Mouse (Mus musculus): ENCODE data around the gene Ezr. TPM values are rescaled to one million over a fixed set of nuclear protein-coding genes. Genes with fewer than 3 reads are reported as not detected.
"Not testable (repeated sequence)": the region's sequence is repeated elsewhere in the genome, so short reads cannot be mapped to it uniquely, and the experiment has no call there.

The Ezr gene
- total RNA-seq, 2 experiments from 2014 or later, result 21.9 to 27.4 TPM

DNA sequence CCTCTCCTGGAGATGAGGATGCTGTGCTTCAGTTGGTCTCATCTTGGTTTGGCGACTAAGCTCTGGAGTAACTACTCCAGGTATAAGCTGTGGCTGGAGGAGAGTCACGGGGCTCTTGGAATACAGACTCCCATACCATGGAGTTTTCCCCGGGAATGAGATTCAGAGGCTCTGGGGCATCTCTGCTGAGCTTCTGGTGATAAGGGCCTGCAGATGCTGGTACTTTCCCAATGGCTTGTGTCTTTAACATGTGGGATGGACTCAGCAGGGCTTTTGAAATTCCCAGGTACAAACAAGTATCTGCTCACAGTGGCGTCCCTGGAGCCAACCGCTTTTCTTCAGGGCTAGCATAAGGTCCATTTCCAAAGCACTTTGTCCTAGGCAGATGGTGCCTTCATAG is 75.2 kb downstream of the Ezr start:
- not testable (repeated sequence) for DNase-seq

DNA sequence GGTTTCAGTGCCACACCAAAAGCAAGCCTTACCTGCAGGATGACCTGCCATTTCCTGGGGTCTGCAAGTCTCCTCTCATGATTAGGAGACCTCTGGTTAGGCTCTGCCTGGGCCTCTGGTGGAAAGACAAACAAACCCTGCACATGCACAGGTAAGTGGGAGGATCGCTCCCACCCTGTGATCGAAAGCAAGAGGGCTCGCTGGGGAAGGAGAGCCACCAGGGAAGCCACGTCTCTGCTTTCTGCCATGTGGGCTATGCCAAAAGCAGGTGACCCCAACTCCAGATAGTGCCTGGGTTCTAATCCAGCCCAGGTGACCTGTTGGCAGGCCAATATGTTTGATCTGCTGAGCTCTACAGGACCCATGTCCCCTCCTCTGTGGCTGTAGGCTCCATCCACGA is 76.1 kb downstream of the Ezr start:
- DNase-seq, result not testable (repeated sequence)

DNA sequence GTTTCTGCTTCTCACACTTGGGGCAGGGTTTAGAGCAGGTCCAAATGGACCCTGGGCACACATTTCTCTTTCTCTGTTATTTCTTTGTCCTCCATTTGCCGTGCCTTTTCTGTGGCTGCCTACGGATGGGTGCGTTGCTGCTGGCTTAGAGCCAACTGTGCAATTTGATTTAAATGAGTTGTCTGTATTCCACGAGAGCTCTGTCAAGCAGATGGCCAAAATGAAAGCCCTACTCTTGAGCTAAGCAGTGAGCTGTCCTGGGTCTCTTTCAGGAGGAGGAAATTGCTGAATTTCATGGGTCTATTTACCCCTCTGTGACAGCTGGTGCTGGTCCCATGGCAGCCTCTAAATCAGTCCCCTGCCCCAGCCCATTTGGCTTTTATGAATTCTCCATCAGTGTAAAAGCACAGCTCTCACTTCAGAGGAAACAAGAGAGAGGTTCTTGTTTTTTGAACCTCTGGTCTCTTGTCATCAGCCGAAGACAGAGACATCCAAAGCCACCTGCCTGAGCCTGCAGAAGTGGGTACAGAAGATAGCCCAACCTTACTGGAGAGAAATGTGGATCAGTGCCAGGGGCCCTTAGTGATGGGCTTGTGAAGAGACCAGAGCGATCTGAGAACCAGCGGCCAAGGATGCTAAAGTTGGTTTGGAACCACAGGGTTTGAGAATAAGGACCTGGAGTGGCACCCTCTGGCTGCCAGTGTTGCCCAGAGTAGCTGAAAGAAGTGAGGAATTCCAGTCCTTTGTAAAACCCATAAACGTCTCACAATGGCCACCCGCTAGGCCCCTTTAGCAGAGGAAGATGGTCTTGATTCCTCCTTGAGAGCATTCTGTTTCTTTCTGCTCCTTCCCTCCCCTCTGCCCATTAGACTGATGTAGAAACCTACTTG is 79.0 kb downstream of the Ezr start:
- not testable (repeated sequence) for DNase-seq

DNA sequence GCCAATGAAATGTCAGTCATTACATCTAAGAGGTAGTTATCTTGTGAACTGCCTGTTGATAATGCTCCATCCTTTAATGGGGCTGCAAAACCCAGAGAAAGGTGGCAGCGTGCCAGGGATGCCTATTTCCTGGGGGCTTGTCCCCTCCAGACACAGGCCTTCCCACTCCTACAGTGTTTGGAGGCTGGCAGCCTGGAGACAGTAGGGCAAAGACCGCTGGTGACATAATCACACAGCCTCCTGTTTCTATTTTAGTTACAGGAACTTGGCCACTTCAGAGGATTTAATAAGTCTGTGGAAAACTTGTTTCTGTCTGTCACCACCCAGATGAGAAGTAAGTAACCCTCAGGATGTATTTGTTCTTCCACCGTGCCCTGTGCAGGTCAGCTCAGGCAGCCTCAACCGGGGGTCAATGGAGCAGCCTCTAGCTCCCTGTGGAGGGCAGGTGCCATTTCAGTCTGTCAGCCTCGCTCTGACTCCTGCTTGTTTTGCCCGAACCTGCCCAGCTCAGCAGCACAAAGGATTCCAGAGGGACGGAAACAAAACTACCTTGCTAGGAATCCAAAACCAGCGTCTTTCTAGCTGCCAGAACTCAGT is 79.9 kb downstream of the Ezr start:
- not testable (repeated sequence) for DNase-seq

DNA sequence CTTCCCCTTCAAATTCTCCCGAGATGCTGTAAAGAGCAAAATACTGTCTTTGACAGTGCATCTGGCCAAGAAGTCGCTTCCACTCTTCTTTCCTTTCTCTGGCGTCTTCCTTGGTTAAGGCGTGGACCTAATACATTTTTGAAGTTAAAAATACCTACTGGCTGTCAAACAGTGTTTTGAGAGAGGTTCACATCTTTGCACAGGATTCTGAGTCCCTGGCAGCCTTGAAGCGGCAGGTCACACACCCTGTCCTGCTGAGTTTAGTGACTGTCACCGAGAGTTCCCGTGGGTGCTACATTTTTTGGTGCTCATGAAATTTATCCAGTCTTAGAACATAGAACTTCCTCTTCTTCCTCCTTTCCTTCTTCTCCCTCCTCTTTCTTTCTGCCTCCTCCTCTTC is 82.5 kb downstream of the Ezr start:
- not testable (repeated sequence) for DNase-seq

DNA sequence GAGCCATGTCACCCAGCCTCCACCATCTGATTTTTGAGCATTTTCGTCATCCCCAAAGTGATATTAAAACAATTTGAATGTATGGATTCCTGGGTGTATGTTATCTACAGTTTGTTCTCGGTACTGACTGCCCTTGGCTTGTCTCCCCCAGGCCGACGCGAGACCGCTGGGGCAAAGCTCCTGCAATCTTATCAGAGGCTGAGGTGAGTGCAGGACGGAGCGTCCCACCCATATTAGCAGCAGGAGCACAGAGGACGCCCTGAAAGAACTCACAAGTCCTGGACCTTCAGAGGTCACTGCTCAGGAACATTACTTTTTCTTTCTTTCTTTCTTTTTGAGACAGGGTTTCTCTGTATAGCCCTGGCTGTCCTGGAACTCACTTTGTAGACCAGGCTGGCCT is 83.1 kb downstream of the Ezr start:
- not testable (repeated sequence) for DNase-seq

DNA sequence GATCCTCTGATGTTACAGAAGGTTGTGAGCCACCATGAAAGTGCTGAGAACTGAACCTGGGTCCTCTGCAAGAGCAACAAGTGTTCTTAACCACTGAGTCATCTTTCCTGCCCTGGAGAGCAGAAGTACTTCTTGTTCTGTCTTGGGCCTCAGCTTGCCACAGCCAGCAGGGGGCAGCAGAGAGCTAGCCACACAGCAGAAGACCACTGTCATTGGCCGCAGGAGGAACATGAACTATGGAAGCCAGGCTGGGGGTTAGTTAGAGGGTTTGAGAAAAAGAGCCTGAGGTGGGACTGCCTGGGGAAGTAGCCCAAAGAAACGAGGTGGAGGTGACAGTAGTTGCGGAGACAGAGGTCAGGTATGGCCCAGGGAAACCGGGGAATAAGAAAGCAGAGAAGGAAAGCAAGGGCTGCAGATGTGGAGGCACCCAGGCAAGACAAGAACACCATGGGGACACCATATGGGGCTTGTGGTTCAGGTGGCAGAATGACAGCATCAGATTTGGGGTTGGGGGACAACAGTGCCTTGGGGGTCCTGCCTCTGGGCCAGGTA is 85.3 kb downstream of the Ezr start:
- DNase-seq, result peak; percentile 57 to 59

DNA sequence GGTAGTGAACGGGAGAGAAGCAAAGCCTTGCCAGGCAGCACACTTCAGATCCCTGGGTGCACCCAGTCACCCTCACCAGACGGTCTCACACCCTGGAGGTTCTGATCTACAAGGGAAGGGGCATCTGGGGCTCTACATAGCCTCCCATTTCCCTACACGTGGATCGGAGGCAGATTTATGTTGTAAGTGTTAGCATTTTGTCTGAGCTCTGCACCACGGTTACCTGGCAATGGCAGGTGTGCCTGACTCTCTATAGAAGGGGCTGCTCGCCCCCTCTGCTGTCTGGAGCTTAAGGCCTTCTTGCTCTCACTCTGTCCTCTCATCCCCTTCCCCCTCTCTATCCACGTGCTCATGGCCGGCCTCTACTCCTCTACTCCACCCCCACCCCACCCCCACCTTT is 86.1 kb downstream of the Ezr start:
- not testable (repeated sequence) for DNase-seq

DNA sequence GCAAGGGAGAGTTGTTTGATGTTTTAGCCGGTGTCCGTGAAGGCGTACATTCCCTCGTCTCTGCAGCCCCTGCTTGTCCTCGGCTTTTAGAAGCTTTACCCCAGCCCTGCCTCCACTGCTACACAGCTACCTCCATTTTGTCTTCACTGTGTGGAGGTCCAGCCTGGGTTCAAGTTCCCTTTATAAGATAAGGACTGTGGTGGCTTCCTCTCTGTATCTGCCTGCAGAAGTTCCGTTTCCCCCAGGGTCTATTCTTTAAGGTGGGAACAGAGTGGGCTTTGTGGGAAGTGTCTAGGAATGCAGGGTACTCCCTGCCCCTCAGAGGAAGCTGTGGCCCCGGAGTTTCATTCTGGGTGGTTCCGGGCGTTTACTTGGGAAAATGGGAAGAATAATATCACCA is 86.9 kb downstream of the Ezr start:
- DNase-seq, result not testable (repeated sequence)

DNA sequence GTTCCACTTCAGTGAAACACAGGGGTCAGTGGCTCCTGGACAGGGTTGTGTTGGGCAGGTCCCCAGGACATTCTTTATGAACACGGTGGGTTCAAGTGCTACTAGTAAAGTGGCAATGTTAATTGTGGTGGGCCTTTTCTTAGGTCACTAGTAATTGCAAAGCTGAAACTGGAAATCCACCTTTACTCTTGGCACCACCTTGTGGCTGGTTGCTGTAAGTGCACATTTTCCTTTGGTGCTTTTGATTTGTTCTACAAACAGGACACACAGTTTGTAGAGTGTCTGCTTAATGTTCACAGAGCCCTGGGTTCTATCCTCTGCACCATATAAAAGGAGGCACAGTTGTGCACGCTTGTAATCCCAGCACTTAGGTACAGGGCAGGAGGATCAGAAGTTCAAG is 91.0 kb downstream of the Ezr start:
- DNase-seq, result peak; percentile 82 to 88

DNA sequence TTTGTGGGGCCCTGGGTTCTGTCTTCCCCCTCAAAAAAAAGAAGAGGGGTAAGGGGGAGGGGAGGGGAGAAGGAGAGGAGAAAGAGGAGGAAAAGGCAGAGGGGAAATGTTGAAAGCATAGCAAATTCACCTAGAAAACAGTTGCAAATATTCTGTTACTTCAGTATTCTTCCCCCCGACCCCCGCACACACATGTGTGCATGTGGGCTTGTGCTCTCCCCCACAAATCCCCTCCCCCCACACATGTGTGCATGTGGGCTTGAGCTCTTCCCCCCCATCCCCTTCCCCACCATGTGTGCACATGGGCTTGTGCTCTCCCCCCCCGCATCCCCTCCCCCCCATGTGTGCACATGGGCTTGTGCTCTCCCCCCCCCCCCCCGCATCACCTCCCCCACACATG is 93.2 kb downstream of the Ezr start:
- DNase-seq, result not testable (repeated sequence)

Other genes with a start within 250 kb of the Ezr start
- 1 to 10 TPM; 5.4 to 6.1 TPM for gene Dynlt1c, start 181.1 kb downstream of the Ezr start, total RNA-seq (2021)
- 100 to 1,000 TPM in 1 of 2 experiments, 10 to 100 TPM in 1; 90.1 to 111 TPM for gene Dynlt1f, start 126.9 kb downstream of the Ezr start, total RNA-seq (2021)
- gene Sytl3, start 123.7 kb downstream of the Ezr start, total RNA-seq (2021), result under 1 TPM in 1 of 2 experiments, not detected in 1; 0.20 TPM
- 10 to 100 TPM; 38.9 to 47.7 TPM for gene Rsph3b, start 165.9 kb upstream of the Ezr start, total RNA-seq (2021)
- gene Tagap1, start 178.4 kb upstream of the Ezr start, total RNA-seq (2021), result 10 to 100 TPM; 14.7 to 19.2 TPM
- gene Rnaset2b, start 187.8 kb upstream of the Ezr start, total RNA-seq (2021), result 100 to 1,000 TPM; 415 to 511 TPM
- under 1 TPM in 1 of 2 experiments, not detected in 1; 0.43 TPM for gene Gm49721, start 196.1 kb upstream of the Ezr start, total RNA-seq (2021)
- gene Gm1604a, start 242.8 kb upstream of the Ezr start, total RNA-seq (2021), result not detected